Mouse (Mus musculus): ENCODE data around the gene Zbtb24. TPM values are rescaled to one million over a fixed set of nuclear protein-coding genes. Genes with fewer than 3 reads are reported as not detected.
A peak's percentile ranks its signal among the peaks of the same experiment; 100 is the strongest.

Gene Zbtb24
- total and polyA plus RNA-seq, 2 experiments from 2014 or later: 15.5 to 29.9 TPM

DNA sequence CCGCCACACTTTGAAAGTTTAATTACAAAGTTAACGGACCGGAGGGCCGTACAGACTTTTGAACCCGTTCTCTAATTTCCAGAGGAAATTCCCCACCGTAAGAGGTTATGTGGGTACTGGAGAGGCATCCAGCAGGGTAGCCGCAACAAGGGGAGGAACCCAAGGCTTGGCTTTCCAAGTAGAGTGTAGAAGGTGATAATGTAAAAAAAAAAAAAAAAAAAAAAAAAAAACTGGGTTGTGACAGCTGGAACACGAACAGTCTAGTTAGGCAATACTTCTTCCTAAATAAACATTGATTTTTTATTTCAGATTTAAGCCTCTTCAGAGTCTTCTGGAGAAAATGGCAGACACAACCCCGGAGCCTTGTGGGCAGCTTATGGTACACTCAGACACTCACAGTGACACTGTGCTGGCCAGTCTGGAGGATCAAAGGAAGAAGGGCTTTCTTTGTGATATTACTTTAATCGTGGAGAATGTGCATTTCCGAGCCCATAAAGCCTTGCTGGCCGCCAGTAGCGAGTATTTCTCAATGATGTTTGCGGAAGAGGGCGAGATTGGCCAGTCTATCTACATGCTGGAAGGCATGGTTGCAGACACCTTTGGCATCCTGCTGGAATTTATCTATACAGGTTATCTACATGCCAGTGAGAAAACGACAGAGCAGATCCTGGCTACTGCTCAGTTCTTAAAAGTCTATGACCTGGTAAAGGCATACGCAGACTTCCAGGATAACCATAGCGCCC is 768 bp downstream of the Zbtb24 start:
- DNase-seq: no peak
- Histone ChIP-seq H3K27ac (ENCODE audit: low read depth, low read length) (peak overlapping the region; percentile 62), H3K4me2 (ENCODE audit: low read depth) (peak overlapping the region; percentile 52), H3K4me1 (ENCODE audit: insufficient read depth) (peaks cover 13% of the 10 kb centered on the region; the same call in 1 of the 2 replicates), H3K9me3 (ENCODE audit: low read length) (no peaks in the 10 kb centered on the region), H3K36me3 (ENCODE audit: insufficient read depth) (peaks cover 21% of the 10 kb centered on the region), H3K4me3 (ENCODE audit: low read depth, low read length) (peak overlapping the region; percentile 86), H3K27me3 (ENCODE audit: insufficient read depth, low read length) (no peaks in the 10 kb centered on the region), H3K9ac (peak overlapping the region; percentile 80)
- TF ChIP-seq CTCF (IDR thresholded peaks at IDR 0.05; ENCODE audit: low read depth): no peak
- ATAC-seq: no peak
- 53% methylated on average over 18 of the region's 18 CpGs for WGBS

DNA sequence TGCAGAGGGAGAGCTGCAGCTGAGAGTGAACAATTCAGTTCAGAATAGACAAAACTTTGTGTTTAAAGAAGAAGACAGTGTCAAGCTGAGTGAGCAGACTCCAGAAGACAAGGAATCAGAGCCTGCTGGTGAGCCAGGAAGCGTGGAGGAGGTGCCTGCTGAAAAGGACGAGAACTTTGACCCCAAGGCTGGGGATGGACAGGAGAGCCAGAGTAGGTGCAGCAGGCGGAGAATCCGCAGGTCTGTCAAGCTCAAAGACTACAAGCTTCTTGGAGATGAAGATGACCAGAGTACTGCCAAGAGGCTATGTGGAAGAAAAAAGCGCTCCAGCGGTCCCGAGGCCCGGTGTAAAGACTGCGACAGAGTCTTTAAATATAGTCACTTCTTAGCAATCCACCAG is 1.5 kb downstream of the Zbtb24 start:
- Histone ChIP-seq H3K27ac (ENCODE audit: low read depth, low read length) (no peak overlapping the region), H3K4me2 (ENCODE audit: low read depth) (no peak overlapping the region), H3K4me3 (ENCODE audit: low read depth, low read length) (no peak overlapping the region), H3K36me3 (ENCODE audit: insufficient read depth) (peaks cover 28% of the 10 kb centered on the region), H3K9ac (no peak overlapping the region), H3K4me1 (ENCODE audit: insufficient read depth) (peaks cover 13% of the 10 kb centered on the region; the same call in 1 of the 2 replicates), H3K27me3 (ENCODE audit: insufficient read depth, low read length) (no peaks in the 10 kb centered on the region), H3K9me3 (ENCODE audit: low read length) (no peaks in the 10 kb centered on the region)
- no peak for TF ChIP-seq CTCF (IDR thresholded peaks at IDR 0.05; ENCODE audit: low read depth)
- 95% methylated on average over 9 of the region's 9 CpGs for WGBS
- DNase-seq (no peak), ATAC-seq (no peak)

DNA sequence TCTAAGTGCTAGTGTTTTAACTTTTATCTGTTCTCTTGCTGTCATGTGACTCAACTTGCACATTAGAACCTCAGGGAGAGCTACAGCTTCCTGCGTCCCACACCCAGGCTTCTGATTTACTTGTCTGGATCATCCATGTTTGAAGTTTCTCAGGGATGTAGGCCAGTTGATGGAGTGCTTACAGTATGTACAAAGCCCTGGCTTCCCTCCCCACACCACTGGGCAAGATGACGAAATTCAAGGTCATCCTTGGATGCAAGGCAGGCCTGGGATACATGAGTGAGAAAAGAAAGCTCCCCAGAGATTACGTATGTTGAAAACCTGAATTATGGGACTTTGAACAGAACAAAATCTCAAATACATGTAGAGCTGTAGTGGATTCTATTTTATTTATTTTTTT is 2.6 kb downstream of the Zbtb24 start:
- H3K36me3 ChIP-seq (ENCODE audit: insufficient read depth): peaks cover 30% of the 10 kb centered on the region
- H3K4me2 ChIP-seq (ENCODE audit: low read depth): no peak overlapping the region
- no peaks in the 10 kb centered on the region for H3K27me3 ChIP-seq (ENCODE audit: insufficient read depth, low read length)
- H3K27ac ChIP-seq (ENCODE audit: low read depth, low read length): no peak overlapping the region
- WGBS: 92% methylated on average over 3 of the region's 3 CpGs
- no peak overlapping the region for H3K9ac ChIP-seq
- ATAC-seq (no peak), DNase-seq (no peak)
- TF ChIP-seq CTCF (IDR thresholded peaks at IDR 0.05; ENCODE audit: low read depth): no peak
- H3K4me3 ChIP-seq (ENCODE audit: low read depth, low read length): no peak overlapping the region
- no peaks in the 10 kb centered on the region for H3K9me3 ChIP-seq (ENCODE audit: low read length)
- peaks cover 13% of the 10 kb centered on the region; the same call in 1 of the 2 replicates for H3K4me1 ChIP-seq (ENCODE audit: insufficient read depth)

DNA sequence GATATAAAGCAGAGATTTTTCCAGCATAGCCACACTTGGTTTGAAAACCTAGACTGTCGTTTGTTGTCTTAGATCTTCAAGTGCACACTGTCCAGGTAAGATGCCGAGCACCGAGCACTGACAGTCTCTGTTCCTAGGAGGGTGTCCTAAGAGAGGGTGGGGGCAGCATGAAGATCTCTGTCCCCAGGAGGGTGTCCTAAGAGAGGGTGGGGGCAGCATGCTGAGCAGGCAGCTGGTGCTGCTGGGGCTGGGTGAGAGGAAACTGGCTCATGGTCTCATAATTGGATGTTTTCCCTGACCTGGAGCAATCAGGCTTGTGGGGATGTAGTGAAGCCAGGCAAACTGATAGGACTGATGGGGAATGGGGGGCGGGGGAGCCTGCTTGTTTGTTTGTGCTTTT is 9.8 kb downstream of the Zbtb24 start:
- DNase-seq: no peak

DNA sequence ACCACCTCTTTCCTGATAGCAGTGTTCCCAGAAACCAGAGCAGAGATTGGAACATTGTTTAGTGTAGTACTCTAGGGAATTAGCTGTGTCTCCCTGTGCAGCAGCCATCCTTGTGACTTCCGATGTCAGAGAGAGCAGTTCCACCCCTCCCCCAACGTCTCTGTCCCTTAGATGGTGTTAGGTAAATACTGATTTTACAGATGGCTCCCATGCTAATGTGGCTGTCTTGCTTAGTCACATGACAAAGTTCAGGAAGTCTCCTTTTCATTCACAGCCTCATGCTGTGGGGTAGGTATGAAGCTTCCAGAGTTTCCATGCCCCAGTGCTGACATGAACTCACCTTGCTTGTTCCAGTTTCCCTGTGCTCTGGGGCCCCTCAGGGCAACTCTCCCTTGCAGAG is 10.3 kb downstream of the Zbtb24 start:
- ATAC-seq (no peak), DNase-seq (no peak)
- H3K9ac ChIP-seq: no peak overlapping the region
- no peak for TF ChIP-seq CTCF (IDR thresholded peaks at IDR 0.05; ENCODE audit: low read depth)
- peaks cover 41% of the 10 kb centered on the region for H3K36me3 ChIP-seq (ENCODE audit: insufficient read depth)
- 35% methylated on average over 2 of the region's 2 CpGs for WGBS
- no peaks in the 10 kb centered on the region for H3K27me3 ChIP-seq (ENCODE audit: insufficient read depth, low read length)
- no peaks in the 10 kb centered on the region for H3K4me1 ChIP-seq (ENCODE audit: insufficient read depth)
- H3K4me3 ChIP-seq (ENCODE audit: low read depth, low read length): no peak overlapping the region
- H3K4me2 ChIP-seq (ENCODE audit: low read depth): no peak overlapping the region
- no peak overlapping the region for H3K27ac ChIP-seq (ENCODE audit: low read depth, low read length)
- H3K9me3 ChIP-seq (ENCODE audit: low read length): no peaks in the 10 kb centered on the region

More for the DNA sequence above, 9.8 kb downstream of the Zbtb24 start:
- H3K36me3 ChIP-seq (ENCODE audit: insufficient read depth): peaks cover 45% of the 10 kb centered on the region
- no peak for TF ChIP-seq CTCF (IDR thresholded peaks at IDR 0.05; ENCODE audit: low read depth)
- no peak overlapping the region for H3K4me3 ChIP-seq (ENCODE audit: low read depth, low read length)
- H3K27ac ChIP-seq (ENCODE audit: low read depth, low read length): no peak overlapping the region
- no peaks in the 10 kb centered on the region for H3K9me3 ChIP-seq (ENCODE audit: low read length)
- H3K9ac ChIP-seq: no peak overlapping the region
- WGBS: 89% methylated on average over 4 of the region's 4 CpGs
- ATAC-seq: no peak
- H3K4me2 ChIP-seq (ENCODE audit: low read depth): no peak overlapping the region
- no peaks in the 10 kb centered on the region for H3K4me1 ChIP-seq (ENCODE audit: insufficient read depth)
- H3K27me3 ChIP-seq (ENCODE audit: insufficient read depth, low read length): no peaks in the 10 kb centered on the region

DNA sequence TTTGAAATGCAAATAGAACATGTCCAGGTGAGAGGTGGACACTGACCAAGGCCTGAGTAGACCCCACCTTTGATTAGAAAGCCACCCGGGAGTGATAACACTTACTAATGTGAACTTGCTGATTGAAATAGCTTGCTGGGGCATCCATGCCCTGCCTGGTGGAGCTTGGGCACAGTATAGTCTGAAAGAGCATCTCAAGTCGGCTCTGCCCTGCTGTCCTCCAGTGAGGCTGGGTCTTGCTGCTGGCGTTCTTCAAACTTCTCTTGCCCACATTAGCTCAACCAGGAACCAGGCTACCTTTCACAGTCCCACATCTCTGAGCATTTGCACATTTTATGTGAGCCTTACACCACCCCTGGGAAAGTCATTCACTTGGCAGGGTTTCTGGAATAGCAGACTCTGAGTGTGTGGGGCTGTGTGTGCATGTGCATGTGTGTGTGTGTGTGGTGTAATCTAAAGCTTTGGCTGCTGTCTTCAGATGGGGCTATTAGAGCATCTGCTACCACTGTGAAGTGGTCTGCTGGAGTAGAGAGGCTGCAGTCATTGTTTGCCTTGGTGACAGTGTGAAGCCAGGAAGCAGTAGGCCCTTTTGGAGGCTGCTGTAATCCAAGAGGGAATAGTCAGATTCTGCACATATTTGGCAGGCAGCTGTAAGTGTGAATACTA is 11.0 kb downstream of the Zbtb24 start:
- no peak overlapping the region for H3K9ac ChIP-seq
- ATAC-seq (peak; percentile 29; the same call in 1 of the 2 replicates), DNase-seq (no peak)
- H3K36me3 ChIP-seq (ENCODE audit: insufficient read depth): peaks cover 36% of the 10 kb centered on the region
- no peak overlapping the region for H3K4me2 ChIP-seq (ENCODE audit: low read depth)
- WGBS: 85% methylated on average over 3 of the region's 3 CpGs
- H3K27ac ChIP-seq (ENCODE audit: low read depth, low read length): no peak overlapping the region
- TF ChIP-seq CTCF (IDR thresholded peaks at IDR 0.05; ENCODE audit: low read depth): no peak
- no peaks in the 10 kb centered on the region for H3K9me3 ChIP-seq (ENCODE audit: low read length)
- no peaks in the 10 kb centered on the region for H3K4me1 ChIP-seq (ENCODE audit: insufficient read depth)
- H3K4me3 ChIP-seq (ENCODE audit: low read depth, low read length): no peak overlapping the region
- no peaks in the 10 kb centered on the region for H3K27me3 ChIP-seq (ENCODE audit: insufficient read depth, low read length)

DNA sequence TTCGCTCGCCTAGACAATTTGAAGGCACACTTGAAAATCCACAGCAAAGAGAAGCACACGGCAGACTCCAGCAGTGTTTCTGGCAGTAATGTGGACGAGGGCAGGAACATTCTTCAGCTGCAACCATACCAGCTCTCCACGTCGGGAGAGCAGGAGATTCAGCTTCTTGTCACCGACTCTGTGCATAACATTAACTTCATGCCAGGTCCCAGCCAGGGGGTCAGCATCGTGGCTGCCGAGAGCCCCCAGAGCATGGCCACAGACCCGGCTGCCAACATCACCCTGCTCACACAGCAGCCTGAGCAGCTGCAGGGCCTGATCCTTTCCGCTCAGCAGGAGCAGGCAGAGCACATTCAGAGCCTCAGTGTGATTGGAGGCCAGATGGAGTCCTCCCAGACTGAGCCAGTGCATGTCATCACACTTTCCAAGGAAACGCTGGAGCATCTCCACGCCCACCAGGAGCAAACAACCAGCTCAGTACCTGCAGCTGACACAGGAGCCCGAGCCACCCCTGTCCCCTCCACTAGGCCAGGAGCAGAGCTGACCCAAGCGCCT is 14.3 kb downstream of the Zbtb24 start:
- no peak for DNase-seq
- ATAC-seq: no peak
- no peak overlapping the region for H3K27ac ChIP-seq (ENCODE audit: low read depth, low read length)
- peaks cover 44% of the 10 kb centered on the region for H3K36me3 ChIP-seq (ENCODE audit: insufficient read depth)
- WGBS: 44% methylated on average over 15 of the region's 15 CpGs
- no peaks in the 10 kb centered on the region for H3K9me3 ChIP-seq (ENCODE audit: low read length)
- no peak for TF ChIP-seq CTCF (IDR thresholded peaks at IDR 0.05; ENCODE audit: low read depth)
- H3K4me1 ChIP-seq (ENCODE audit: insufficient read depth): no peaks in the 10 kb centered on the region
- H3K9ac ChIP-seq: no peak overlapping the region
- H3K4me2 ChIP-seq (ENCODE audit: low read depth): no peak overlapping the region
- H3K27me3 ChIP-seq (ENCODE audit: insufficient read depth, low read length): no peaks in the 10 kb centered on the region
- no peak overlapping the region for H3K4me3 ChIP-seq (ENCODE audit: low read depth, low read length)
